Mouse (Mus musculus) bone marrow, adult 2 months (tissue): ENCODE measurements around the gene Pmm2. TPM values are rescaled to one million over a fixed set of nuclear protein-coding genes. Genes with fewer than 3 reads are reported as not detected.

Experiments
- H3K27ac ChIP-seq: fragments of 200-500 bp; 2 replicates; pipeline ENCODE4 v1.5.1; 2012; ENCODE audit warnings: low read depth, mild to moderate bottlenecking, control low read depth, inconsistent platforms, low read length; ENCODE audit not compliant: control insufficient read depth, poor library complexity, insufficient read depth
- H3K4me1 ChIP-seq: fragments of 200-500 bp; 2 replicates; pipeline ENCODE4 v1.6.1; 2011; ENCODE audit warnings: low read length; ENCODE audit not compliant: control insufficient read depth, insufficient read depth
- H3K4me3 ChIP-seq: fragments of 200-500 bp; replicated peaks from 2 replicates; pipeline ENCODE3; 2011; ENCODE audit warnings: mild to moderate bottlenecking, low read depth, low read length, control low read depth; ENCODE audit not compliant: control insufficient read depth
- CTCF ChIP-seq: fragments of 200-500 bp; IDR thresholded peaks from 2 replicates; pipeline ENCODE4 v1.5.1; 2011; ENCODE audit warnings: low read length, control low read depth; ENCODE audit not compliant: control insufficient read depth, insufficient read depth
- POLR2A ChIP-seq: fragments of 200-500 bp; IDR thresholded peaks from 2 replicates; pipeline ENCODE4 v1.6.1; 2011; ENCODE audit warnings: low read depth, mild to moderate bottlenecking, control low read depth, low read length, borderline replicate concordance; ENCODE audit not compliant: control insufficient read depth
- WGBS: fragments of 180-500 bp; shearing (Covaris S2); methylation state at CpG from one replicate; pipeline ENCODE4 v1.1.7; 2018; 5-methylcytosine and 5-hydroxymethylcytosine counted together
- polyA plus RNA-seq: library from polyadenylated mRNA; stranded (reverse); fragments of >200 nt; gene quantifications from 2 replicates; pipeline ENCODE4 v1.2.4, GENCODE M21; 2011; ENCODE audit warnings: low replicate concordance; ENCODE audit not compliant: missing spikeins, insufficient read depth, insufficient read length

The Pmm2 gene
- polyA plus RNA-seq, 1 experiment, result 41.4 TPM

GRCm38 (mm10) chr16:8689979-8690656 is 52.6 kb downstream of the Pmm2 start:
- Histone ChIP-seq H3K4me1 (peaks cover 2% of the 10 kb centered on the region; the same call in 1 of the 2 replicates), H3K4me3 (no peak overlapping the region), H3K27ac (no peak overlapping the region; the same call in 1 of the 2 replicates)
- TF ChIP-seq POLR2A (no peak), CTCF (no peak)
- 78% methylated on average over 11 of the region's 11 CpGs for whole genome bisulfite sequencing

GRCm38 (mm10) chr16:8691206-8691605 is 53.7 kb downstream of the Pmm2 start:
- Histone ChIP-seq H3K27ac (no peak overlapping the region), H3K4me1 (peaks cover 2% of the 10 kb centered on the region; the same call in 1 of the 2 replicates), H3K4me3 (no peak overlapping the region)
- 90% methylated on average over 7 of the region's 7 CpGs for WGBS
- TF ChIP-seq CTCF, result no peak
- TF ChIP-seq POLR2A, result no peak

GRCm38 (mm10) chr16:8699556-8699955 is 62.1 kb downstream of the Pmm2 start:
- TF ChIP-seq POLR2A (no peak), CTCF (no peak)
- Histone ChIP-seq H3K4me3 (no peak overlapping the region), H3K27ac (no peak overlapping the region), H3K4me1 (no peaks in the 10 kb centered on the region)
- WGBS, result 95% methylated on average over 8 of the region's 8 CpGs

- Histone ChIP-seq H3K4me1 (no peaks in the 10 kb centered on the region), H3K27ac (no peak overlapping the region), H3K4me3 (no peak overlapping the region)
- TF ChIP-seq POLR2A (no peak), CTCF (no peak)
- WGBS, result 81% methylated on average over 3 of the region's 3 CpGs
Measured at GRCm38 (mm10) chr16:8700586-8700985, 63.1 kb downstream of the Pmm2 start.

GRCm38 (mm10) chr16:8711998-8712397 is 74.5 kb downstream of the Pmm2 start:
- no peak for TF ChIP-seq POLR2A
- TF ChIP-seq CTCF, result no peak
- no peaks in the 10 kb centered on the region for H3K4me1 ChIP-seq
- WGBS, result 89% methylated on average over 9 of the region's 9 CpGs
- no peak overlapping the region for H3K4me3 ChIP-seq
- no peak overlapping the region for H3K27ac ChIP-seq

Other genes with a start within 250 kb of the Pmm2 start
- not detected in 2 replicates for gene Tmem114, start 212.5 kb upstream of the Pmm2 start, polyA plus RNA-seq
- 8.4 and 11.5 TPM in 2 replicates for gene Mettl22, start 166.9 kb upstream of the Pmm2 start, polyA plus RNA-seq
- gene Abat, start 124.2 kb upstream of the Pmm2 start, polyA plus RNA-seq, result 0.97 and 1.6 TPM in 2 replicates
- gene Tmem186, start within 50 bp of the Pmm2 start, polyA plus RNA-seq, result 8.0 TPM in 2 replicates
- 66.5 and 76.5 TPM in 2 replicates for gene Carhsp1, start 34.5 kb downstream of the Pmm2 start, polyA plus RNA-seq
- not detected in 2 replicates for gene Gm5767, start 43.1 kb downstream of the Pmm2 start, polyA plus RNA-seq
- 136 TPM in 2 replicates for gene Usp7, start 154.6 kb downstream of the Pmm2 start, polyA plus RNA-seq
- gene 1810013L24Rik, start 192.4 kb downstream of the Pmm2 start, polyA plus RNA-seq, result 21.3 and 38.6 TPM in 2 replicates